Mouse (Mus musculus): Measurements from ENCODE around the gene Slc5a4b. TPM values are rescaled to one million over a fixed set of nuclear protein-coding genes. Genes with fewer than 3 reads are reported as not detected.

Slc5a4b gene
- polyA plus RNA-seq, 1 experiment from 2014 or later = not detected

DNA sequence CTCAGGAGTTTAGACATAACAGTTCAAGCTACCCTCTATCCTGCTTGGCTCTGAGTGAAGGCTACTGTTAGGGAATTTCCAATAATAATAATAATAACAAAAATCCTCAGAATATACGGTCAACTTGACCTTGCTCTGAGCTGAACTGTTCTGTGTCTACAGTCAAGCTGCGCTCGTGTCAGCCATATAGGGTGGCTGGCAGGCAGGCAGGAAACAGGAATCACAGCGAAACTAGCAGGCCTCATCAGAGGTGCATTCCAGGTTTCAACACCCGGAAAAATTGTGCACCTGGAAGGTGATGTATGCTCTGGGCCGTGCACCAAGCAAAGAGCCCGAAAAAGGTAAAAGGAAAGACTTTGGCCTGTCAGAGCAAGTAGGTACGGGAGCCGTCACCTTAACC is 82.4 kb downstream of the Slc5a4b start:
- Histone ChIP-seq H3K4me3 (ENCODE audit: low read depth, low read length) (no peak overlapping the region), H3K4me2 (ENCODE audit: low read depth, low read length) (no peak overlapping the region), H3K9me3 (replicated peaks; ENCODE audit: control insufficient read depth, low read length) (no peaks in the 10 kb centered on the region), H3K36me3 (replicated peaks; ENCODE audit: control insufficient read depth, insufficient read depth, low read depth, low read length) (no peaks in the 10 kb centered on the region), H3K4me1 (ENCODE audit: control insufficient read depth, insufficient read depth, low read length) (no peaks in the 10 kb centered on the region), H3K27ac (replicated peaks; ENCODE audit: low read depth, low read length) (no peak overlapping the region), H3K9ac (replicated peaks; ENCODE audit: low read length) (no peak overlapping the region), H3K27me3 (ENCODE audit: control insufficient read depth, insufficient read depth, low read length) (no peaks in the 10 kb centered on the region)
- DNase-seq (ENCODE audit: low spot score) (no peak), ATAC-seq (replicated peaks; ENCODE audit: insufficient number of reproducible peaks, low FRiP score, low TSS enrichment, low read depth) (no peak)
- WGBS = 65% methylated on average over 9 of the region's 9 CpGs

DNA sequence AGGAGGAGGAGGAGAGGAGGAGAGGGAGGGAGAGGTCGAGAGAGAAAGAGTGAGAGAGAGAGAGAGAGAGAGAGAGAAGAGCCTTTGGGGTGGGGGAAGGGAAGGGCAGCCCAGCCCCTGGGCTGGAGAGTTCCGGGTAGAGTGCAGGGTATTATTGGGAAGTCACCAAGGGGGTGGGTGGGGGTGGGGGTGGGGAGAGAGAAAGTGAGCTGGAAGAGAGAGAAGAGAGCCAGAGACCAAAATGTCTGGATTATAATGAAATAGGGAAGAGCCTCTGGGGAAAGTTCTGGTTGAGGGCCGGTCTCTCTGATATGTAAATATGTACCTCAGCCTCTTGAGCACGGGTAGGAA is 82.8 kb downstream of the Slc5a4b start:
- WGBS = 19% methylated on average over 4 of the region's 4 CpGs

DNA sequence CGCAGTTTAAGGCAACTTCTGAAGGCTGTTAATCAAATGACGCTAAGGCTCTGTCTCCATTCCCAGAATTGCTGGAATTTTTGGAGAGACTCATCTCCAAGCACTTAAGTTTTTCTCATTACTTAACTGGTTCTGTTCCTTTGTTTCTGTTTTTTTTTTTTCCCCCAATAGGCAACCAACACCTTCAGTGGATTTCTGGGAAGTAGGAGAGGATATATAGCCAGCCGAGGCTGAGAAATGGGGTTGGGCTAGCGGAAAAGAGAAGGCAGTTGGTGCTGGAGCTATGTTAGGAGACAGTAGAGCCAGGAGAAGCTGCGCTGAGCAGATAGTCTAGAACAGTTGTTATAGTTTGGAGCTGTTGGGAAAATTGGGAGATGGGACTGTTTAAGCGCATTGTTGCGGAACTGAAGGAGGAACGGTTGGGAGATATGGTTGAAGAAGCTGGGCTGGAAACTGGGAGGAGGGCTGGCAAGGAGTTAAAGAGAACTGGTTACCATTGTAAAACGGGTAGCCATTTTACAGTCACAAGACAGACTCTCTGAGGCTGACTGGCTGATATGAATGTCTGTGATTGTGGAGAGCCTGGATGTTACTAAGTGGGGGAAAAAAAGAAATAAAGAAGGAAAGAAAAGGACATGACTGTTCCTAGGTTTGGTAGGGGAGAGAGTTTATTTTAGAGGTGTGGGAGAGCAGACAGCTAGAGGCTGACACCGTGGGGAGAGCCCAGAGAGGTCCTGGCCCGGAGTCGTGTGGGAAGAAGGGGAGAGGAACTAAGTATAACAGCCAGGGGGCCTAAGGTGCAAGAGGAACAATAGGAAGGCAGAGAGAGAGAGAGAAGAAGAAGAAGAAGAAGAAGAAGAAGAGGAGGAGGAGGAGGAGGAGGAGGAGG is 83.4 kb downstream of the Slc5a4b start:
- Histone ChIP-seq H3K27me3 (ENCODE audit: control insufficient read depth, insufficient read depth, low read length) (no peaks in the 10 kb centered on the region), H3K27ac (replicated peaks; ENCODE audit: low read depth, low read length) (no peak overlapping the region), H3K9ac (replicated peaks; ENCODE audit: low read length) (no peak overlapping the region), H3K4me2 (ENCODE audit: low read depth, low read length) (no peak overlapping the region), H3K36me3 (replicated peaks; ENCODE audit: control insufficient read depth, insufficient read depth, low read depth, low read length) (no peaks in the 10 kb centered on the region), H3K4me3 (ENCODE audit: low read depth, low read length) (no peak overlapping the region), H3K4me1 (ENCODE audit: control insufficient read depth, insufficient read depth, low read length) (no peaks in the 10 kb centered on the region), H3K9me3 (replicated peaks; ENCODE audit: control insufficient read depth, low read length) (no peaks in the 10 kb centered on the region)
- DNase-seq (ENCODE audit: low spot score) = no peak
- no peak for ATAC-seq (replicated peaks; ENCODE audit: insufficient number of reproducible peaks, low FRiP score, low TSS enrichment, low read depth)
- WGBS = 67% methylated on average over 11 of the region's 12 CpGs

More for the DNA sequence above, 82.8 kb downstream of the Slc5a4b start:
- ATAC-seq (replicated peaks; ENCODE audit: insufficient number of reproducible peaks, low FRiP score, low TSS enrichment, low read depth) = no peak
- no peak overlapping the region for H3K27ac ChIP-seq (replicated peaks; ENCODE audit: low read depth, low read length)
- no peaks in the 10 kb centered on the region for H3K9me3 ChIP-seq (replicated peaks; ENCODE audit: control insufficient read depth, low read length)
- H3K4me3 ChIP-seq (ENCODE audit: low read depth, low read length) = no peak overlapping the region
- H3K4me1 ChIP-seq (ENCODE audit: control insufficient read depth, insufficient read depth, low read length) = no peaks in the 10 kb centered on the region
- H3K27me3 ChIP-seq (ENCODE audit: control insufficient read depth, insufficient read depth, low read length) = no peaks in the 10 kb centered on the region
- DNase-seq (ENCODE audit: low spot score) = no peak
- H3K4me2 ChIP-seq (ENCODE audit: low read depth, low read length) = no peak overlapping the region
- no peak overlapping the region for H3K9ac ChIP-seq (replicated peaks; ENCODE audit: low read length)
- H3K36me3 ChIP-seq (replicated peaks; ENCODE audit: control insufficient read depth, insufficient read depth, low read depth, low read length) = no peaks in the 10 kb centered on the region

DNA sequence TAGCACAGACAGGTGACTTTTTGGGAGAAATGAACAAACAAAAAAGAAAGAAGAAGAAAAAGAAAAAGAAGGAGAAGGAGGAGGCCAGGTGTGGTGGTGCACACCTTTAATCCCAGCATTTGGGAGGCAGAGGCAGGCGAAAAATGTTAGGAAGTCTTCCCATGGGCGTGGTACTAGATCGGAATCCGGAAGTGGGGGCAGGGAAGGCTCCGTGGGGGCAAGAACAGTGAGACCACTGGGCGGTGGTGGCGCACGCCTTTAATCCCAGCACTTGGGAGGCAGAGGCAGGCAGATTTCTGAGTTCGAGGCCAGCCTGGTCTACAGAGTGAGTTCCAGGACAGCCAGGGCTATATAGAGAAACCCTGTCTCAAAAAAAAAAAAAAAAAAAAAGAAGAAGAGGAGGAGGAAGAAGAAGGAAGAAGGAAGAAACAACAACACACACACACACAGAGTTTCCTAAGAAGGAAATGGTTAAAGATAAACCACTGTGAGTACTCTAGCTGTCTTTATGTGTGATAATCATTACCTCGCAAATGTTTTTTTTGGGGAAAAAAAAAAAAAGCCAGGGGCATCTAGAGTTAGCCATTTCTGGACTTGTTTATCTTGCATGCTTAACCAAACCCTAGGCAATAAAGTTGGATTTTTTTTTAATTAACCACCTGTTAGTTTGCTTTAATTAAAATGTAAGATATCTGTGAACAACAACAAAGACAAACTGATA is 85.1 kb downstream of the Slc5a4b start:
- H3K9me3 ChIP-seq (replicated peaks; ENCODE audit: control insufficient read depth, low read length) = no peaks in the 10 kb centered on the region
- ATAC-seq (replicated peaks; ENCODE audit: insufficient number of reproducible peaks, low FRiP score, low TSS enrichment, low read depth) = no peak
- H3K4me1 ChIP-seq (ENCODE audit: control insufficient read depth, insufficient read depth, low read length) = no peaks in the 10 kb centered on the region
- WGBS = 93% methylated on average over 9 of the region's 10 CpGs
- no peak for DNase-seq (ENCODE audit: low spot score)
- H3K36me3 ChIP-seq (replicated peaks; ENCODE audit: control insufficient read depth, insufficient read depth, low read depth, low read length) = no peaks in the 10 kb centered on the region
- H3K4me3 ChIP-seq (ENCODE audit: low read depth, low read length) = no peak overlapping the region
- no peak overlapping the region for H3K27ac ChIP-seq (replicated peaks; ENCODE audit: low read depth, low read length)
- H3K27me3 ChIP-seq (ENCODE audit: control insufficient read depth, insufficient read depth, low read length) = no peaks in the 10 kb centered on the region
- no peak overlapping the region for H3K4me2 ChIP-seq (ENCODE audit: low read depth, low read length)
- no peak overlapping the region for H3K9ac ChIP-seq (replicated peaks; ENCODE audit: low read length)

DNA sequence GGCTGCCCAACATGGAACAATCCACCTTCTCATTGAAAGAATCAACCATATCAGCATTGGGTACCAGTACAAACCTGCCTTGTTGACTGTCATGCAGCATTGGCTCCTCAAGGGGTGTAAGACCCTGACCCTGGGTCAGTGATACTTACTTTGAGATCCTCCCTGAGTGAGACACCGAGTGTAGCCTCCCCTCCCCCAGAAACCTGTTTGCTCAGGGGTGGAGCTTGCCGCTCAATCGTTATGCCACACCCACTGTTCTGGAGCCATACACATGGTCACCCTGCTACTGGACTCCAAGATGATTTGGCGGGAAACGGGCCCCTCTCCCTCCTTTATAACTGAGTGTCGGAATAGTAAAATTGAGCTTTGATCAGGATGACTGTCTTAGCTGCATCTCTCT is 86.8 kb downstream of the Slc5a4b start:
- ATAC-seq (replicated peaks; ENCODE audit: insufficient number of reproducible peaks, low FRiP score, low TSS enrichment, low read depth) = no peak
- WGBS = 89% methylated on average over 6 of the region's 6 CpGs

DNA sequence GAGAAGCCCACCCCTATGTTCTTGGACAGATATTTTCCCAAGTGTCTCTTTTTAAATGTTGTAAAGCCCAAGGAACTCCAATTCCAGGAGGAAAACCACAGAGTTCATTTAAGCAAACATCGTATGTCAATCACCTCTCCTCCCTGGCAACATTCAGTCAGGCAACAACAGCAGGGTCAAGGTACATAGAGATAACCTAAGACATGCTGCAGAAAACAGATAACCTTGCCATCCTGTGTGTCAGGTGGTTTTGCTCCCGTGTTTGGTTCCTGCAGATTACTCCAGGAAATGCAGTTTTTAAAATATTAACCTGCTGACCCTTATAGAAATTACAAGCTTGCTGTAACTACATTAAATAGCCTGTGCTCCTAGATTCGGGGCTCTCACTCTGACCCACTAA is 89.0 kb downstream of the Slc5a4b start:
- DNase-seq (ENCODE audit: low spot score) (no peak), ATAC-seq (replicated peaks; ENCODE audit: insufficient number of reproducible peaks, low FRiP score, low TSS enrichment, low read depth) (no peak)
- H3K4me1 ChIP-seq (ENCODE audit: control insufficient read depth, insufficient read depth, low read length) = no peaks in the 10 kb centered on the region
- H3K9me3 ChIP-seq (replicated peaks; ENCODE audit: control insufficient read depth, low read length) = no peaks in the 10 kb centered on the region
- H3K27me3 ChIP-seq (ENCODE audit: control insufficient read depth, insufficient read depth, low read length) = no peaks in the 10 kb centered on the region
- H3K9ac ChIP-seq (replicated peaks; ENCODE audit: low read length) = no peak overlapping the region
- H3K36me3 ChIP-seq (replicated peaks; ENCODE audit: control insufficient read depth, insufficient read depth, low read depth, low read length) = no peaks in the 10 kb centered on the region
- H3K4me2 ChIP-seq (ENCODE audit: low read depth, low read length) = no peak overlapping the region
- 75% methylated on average over 3 of the region's 3 CpGs for WGBS
- no peak overlapping the region for H3K27ac ChIP-seq (replicated peaks; ENCODE audit: low read depth, low read length)
- no peak overlapping the region for H3K4me3 ChIP-seq (ENCODE audit: low read depth, low read length)

More for the DNA sequence above, 86.8 kb downstream of the Slc5a4b start:
- Histone ChIP-seq H3K9me3 (replicated peaks; ENCODE audit: control insufficient read depth, low read length) (no peaks in the 10 kb centered on the region), H3K9ac (replicated peaks; ENCODE audit: low read length) (no peak overlapping the region), H3K36me3 (replicated peaks; ENCODE audit: control insufficient read depth, insufficient read depth, low read depth, low read length) (no peaks in the 10 kb centered on the region), H3K4me2 (ENCODE audit: low read depth, low read length) (no peak overlapping the region), H3K27me3 (ENCODE audit: control insufficient read depth, insufficient read depth, low read length) (no peaks in the 10 kb centered on the region), H3K4me3 (ENCODE audit: low read depth, low read length) (no peak overlapping the region), H3K27ac (replicated peaks; ENCODE audit: low read depth, low read length) (no peak overlapping the region), H3K4me1 (ENCODE audit: control insufficient read depth, insufficient read depth, low read length) (no peaks in the 10 kb centered on the region)
- no peak for DNase-seq (ENCODE audit: low spot score)

DNA sequence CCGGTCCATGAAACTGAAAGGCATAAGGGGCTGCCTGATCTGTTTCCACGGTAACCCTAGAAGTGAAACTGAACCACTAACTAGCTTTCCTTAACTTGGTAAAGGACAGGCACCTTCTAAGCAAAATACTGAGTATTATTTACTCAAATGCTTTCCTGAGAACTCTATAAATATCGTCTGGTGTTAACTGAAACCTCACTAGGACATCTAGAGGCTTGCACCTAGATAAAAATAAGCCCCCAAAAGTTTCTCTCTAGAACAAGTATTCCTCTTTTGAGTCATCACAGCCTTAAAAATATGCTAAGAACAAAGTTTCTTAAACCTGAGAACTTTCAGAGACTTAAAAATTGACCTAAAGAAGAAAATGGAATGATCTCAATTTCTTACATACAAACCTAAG is 93.9 kb downstream of the Slc5a4b start:
- Histone ChIP-seq H3K4me2 (ENCODE audit: low read depth, low read length) (no peak overlapping the region), H3K27me3 (ENCODE audit: control insufficient read depth, insufficient read depth, low read length) (no peaks in the 10 kb centered on the region), H3K9ac (replicated peaks; ENCODE audit: low read length) (no peak overlapping the region), H3K4me1 (ENCODE audit: control insufficient read depth, insufficient read depth, low read length) (no peaks in the 10 kb centered on the region), H3K36me3 (replicated peaks; ENCODE audit: control insufficient read depth, insufficient read depth, low read depth, low read length) (no peaks in the 10 kb centered on the region), H3K4me3 (ENCODE audit: low read depth, low read length) (no peak overlapping the region), H3K9me3 (replicated peaks; ENCODE audit: control insufficient read depth, low read length) (no peaks in the 10 kb centered on the region), H3K27ac (replicated peaks; ENCODE audit: low read depth, low read length) (no peak overlapping the region)
- DNase-seq (ENCODE audit: low spot score) = no peak
- 89% methylated on average over 3 of the region's 3 CpGs for WGBS
- no peak for ATAC-seq (replicated peaks; ENCODE audit: insufficient number of reproducible peaks, low FRiP score, low TSS enrichment, low read depth)

DNA sequence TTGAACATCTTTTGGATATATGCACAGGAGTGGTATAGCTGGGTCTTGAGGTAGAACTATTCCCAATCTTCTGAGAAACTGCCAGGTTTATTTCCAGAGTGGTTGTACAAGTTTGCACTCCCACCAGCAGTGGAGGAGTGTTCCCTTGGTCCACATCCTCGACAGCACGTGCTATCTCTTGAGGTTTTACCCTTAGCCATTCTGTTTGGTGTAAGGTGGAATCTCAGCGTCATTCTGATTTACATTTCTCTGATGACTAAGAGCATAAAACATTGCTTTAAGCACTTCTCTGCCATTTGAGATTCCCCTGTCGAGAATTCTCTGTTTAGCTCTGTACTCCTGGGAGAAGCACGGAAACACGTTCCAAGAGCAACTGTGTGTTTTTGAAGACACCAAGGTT is 97.8 kb downstream of the Slc5a4b start:
- no peak for DNase-seq (ENCODE audit: low spot score)
- Histone ChIP-seq H3K9me3 (replicated peaks; ENCODE audit: control insufficient read depth, low read length) (no peaks in the 10 kb centered on the region), H3K27me3 (ENCODE audit: control insufficient read depth, insufficient read depth, low read length) (no peaks in the 10 kb centered on the region), H3K4me3 (ENCODE audit: low read depth, low read length) (no peak overlapping the region), H3K27ac (replicated peaks; ENCODE audit: low read depth, low read length) (no peak overlapping the region), H3K36me3 (replicated peaks; ENCODE audit: control insufficient read depth, insufficient read depth, low read depth, low read length) (no peaks in the 10 kb centered on the region), H3K4me2 (ENCODE audit: low read depth, low read length) (no peak overlapping the region), H3K4me1 (ENCODE audit: control insufficient read depth, insufficient read depth, low read length) (no peaks in the 10 kb centered on the region), H3K9ac (replicated peaks; ENCODE audit: low read length) (no peak overlapping the region)
- 80% methylated on average over 6 of the region's 6 CpGs for WGBS
- ATAC-seq (replicated peaks; ENCODE audit: insufficient number of reproducible peaks, low FRiP score, low TSS enrichment, low read depth) = no peak

All from embryonic facial prominence, embryonic 11.5 days (tissue).